Mouse (Mus musculus) lung, postnatal 0 days (tissue): ENCODE results near the gene Mturn.

Experiments used
- CTCF ChIP-seq: IDR thresholded peaks from 2 replicates; pipeline ENCODE4 v1.5.1; 2016; ENCODE audit warnings: antibody characterized with exemption, mild to moderate bottlenecking
- EP300 ChIP-seq: IDR thresholded peaks from 2 replicates; pipeline ENCODE4 v1.6.1; 2016; ENCODE audit warnings: antibody characterized with exemption, mild to moderate bottlenecking, control low read depth

DNA sequence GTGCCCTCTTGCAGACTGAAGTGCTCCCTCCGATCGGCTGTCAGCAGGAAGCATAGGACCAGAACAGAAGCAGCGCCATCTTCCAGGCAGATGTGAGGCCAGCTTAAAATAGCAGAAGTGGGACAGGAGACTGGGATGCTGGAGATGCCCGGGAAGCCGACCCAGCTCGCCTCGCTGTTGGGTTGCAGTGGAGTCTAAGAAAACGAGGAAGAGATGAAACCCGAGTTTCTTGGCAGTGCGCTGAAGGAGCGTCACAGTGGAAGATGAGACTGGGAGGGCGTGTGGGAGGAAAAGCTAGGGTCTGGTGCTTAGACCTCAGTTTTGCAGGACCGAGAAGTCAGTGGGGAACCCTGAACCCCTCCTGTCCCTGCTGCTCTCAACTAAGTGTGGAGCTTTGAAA lies 9.4 kb downstream of the Mturn start:
- TF ChIP-seq CTCF (no peak), EP300 (no peak)
